Mouse (Mus musculus): Measurements from ENCODE around the gene Gm9040. TPM values are rescaled to one million over a fixed set of nuclear protein-coding genes. Genes with fewer than 3 reads are reported as not detected.

The Gm9040 gene
- not detected in 2 replicates for polyA plus RNA-seq (2012; rRNA removed)

DNA sequence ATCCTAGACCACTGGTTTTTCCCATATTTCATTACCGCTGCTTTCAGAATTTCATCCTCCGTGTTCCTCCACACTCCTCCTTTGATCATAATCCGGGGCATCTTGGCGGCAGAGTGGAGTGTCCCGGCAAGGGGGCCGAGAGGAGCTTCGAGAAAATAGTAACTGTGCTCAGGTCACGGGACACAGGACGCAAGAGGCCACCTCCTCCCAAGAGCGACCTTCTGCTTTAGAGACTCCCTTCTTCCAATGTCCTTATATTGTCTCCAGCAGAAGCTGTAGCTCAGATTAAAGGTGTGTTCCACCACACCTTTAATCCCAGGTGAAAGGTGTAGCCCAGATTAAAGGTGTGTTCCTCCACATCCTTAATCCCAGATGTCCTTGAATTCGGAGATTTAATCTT is at the start of gene Gm9040:
Gene Gm9040, minus strand, starts transcription at position 101 of the 400 bp plus-strand sequence.

DNA sequence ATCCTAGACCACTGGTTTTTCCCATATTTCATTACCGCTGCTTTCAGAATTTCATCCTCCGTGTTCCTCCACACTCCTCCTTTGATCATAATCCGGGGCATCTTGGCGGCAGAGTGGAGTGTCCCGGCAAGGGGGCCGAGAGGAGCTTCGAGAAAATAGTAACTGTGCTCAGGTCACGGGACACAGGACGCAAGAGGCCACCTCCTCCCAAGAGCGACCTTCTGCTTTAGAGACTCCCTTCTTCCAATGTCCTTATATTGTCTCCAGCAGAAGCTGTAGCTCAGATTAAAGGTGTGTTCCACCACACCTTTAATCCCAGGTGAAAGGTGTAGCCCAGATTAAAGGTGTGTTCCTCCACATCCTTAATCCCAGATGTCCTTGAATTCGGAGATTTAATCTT is 27.2 kb upstream of the Gm9040 start, which contains the start of gene Gm9049:
Gene Gm9049, minus strand, starts transcription at position 101 of the 400 bp plus-strand sequence.

DNA sequence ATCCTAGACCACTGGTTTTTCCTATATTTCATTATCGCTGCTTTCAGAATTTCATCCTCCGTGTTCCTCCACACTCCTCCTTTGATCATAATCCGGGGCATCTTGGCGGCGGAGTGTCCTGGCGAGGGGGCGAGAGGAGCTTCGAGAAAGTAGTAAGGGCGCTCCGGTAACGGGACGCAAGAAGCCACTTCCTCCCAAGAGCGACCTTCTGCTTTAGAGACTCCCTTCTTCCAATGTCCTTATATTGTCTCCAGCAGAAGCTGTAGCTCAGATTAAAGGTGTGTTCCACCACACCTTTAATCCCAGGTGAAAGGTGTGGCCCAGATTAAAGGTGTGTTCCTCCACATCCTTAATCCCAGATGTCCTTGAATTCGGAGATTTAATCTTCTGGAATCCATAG is 21.8 kb upstream of the Gm9040 start, which contains the start of gene Gm9048:
Gene Gm9048, minus strand, starts transcription at position 101 of the 400 bp plus-strand sequence.

DNA sequence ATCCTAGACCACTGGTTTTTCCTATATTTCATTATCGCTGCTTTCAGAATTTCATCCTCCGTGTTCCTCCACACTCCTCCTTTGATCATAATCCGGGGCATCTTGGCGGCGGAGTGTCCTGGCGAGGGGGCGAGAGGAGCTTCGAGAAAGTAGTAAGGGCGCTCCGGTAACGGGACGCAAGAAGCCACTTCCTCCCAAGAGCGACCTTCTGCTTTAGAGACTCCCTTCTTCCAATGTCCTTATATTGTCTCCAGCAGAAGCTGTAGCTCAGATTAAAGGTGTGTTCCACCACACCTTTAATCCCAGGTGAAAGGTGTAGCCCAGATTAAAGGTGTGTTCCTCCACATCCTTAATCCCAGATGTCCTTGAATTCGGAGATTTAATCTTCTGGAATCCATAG is 16.4 kb upstream of the Gm9040 start, which contains the start of gene Gm9046:
Gene Gm9046, minus strand, starts transcription at position 101 of the 400 bp plus-strand sequence.

DNA sequence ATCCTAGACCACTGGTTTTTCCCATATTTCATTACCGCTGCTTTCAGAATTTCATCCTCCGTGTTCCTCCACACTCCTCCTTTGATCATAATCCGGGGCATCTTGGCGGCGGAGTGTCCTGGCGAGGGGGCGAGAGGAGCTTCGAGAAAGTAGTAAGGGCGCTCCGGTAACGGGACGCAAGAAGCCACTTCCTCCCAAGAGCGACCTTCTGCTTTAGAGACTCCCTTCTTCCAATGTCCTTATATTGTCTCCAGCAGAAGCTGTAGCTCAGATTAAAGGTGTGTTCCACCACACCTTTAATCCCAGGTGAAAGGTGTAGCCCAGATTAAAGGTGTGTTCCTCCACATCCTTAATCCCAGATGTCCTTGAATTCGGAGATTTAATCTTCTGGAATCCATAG is 11.0 kb upstream of the Gm9040 start, which contains the start of gene Gm9045:
Gene Gm9045, minus strand, starts transcription at position 101 of the 400 bp plus-strand sequence.

DNA sequence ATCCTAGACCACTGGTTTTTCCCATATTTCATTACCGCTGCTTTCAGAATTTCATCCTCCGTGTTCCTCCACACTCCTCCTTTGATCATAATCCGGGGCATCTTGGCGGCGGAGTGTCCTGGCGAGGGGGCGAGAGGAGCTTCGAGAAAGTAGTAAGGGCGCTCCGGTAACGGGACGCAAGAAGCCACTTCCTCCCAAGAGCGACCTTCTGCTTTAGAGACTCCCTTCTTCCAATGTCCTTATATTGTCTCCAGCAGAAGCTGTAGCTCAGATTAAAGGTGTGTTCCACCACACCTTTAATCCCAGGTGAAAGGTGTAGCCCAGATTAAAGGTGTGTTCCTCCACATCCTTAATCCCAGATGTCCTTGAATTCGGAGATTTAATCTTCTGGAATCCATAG is 5.5 kb upstream of the Gm9040 start, which contains the start of gene Gm9044:
Gene Gm9044, minus strand, starts transcription at position 101 of the 400 bp plus-strand sequence.

DNA sequence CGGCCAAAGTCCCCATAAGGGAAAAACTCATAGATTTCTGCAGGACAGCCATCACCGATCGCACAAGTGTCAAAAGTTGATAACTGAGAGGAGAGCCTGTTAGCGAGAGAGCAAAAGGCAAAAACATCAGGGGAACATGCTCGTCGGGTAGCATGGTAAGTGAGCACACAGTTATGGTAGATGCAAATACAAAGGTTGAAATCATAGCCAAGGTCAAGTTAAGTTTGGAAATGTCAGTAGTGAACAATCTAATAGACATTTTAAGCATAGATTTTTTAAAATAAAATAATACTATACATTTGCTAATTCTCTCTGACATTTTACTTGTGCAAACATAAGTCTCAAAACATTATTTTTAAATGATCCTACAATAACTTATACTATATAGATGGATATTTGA is 31.8 kb downstream of the Gm9040 start, which contains the start of gene Iltifb:
Gene Iltifb, minus strand, starts transcription at position 101 of the 400 bp plus-strand sequence.

Other genes with a start within 250 kb of the Gm9040 start
- 42.4 and 48.0 TPM in 2 replicates for gene Mdm1, start 185.2 kb downstream of the Gm9040 start, polyA plus RNA-seq (2012; rRNA removed)
- 0.13 and 0.15 TPM in 2 replicates for gene Il22, start 122.0 kb downstream of the Gm9040 start, polyA plus RNA-seq (2012; rRNA removed)
- 0.08 and 0.15 TPM in 2 replicates for gene Gm32717, start 86.2 kb downstream of the Gm9040 start, polyA plus RNA-seq (2012; rRNA removed)
- 0.08 and 0.15 TPM in 2 replicates for gene Gm32802, start 68.3 kb downstream of the Gm9040 start, polyA plus RNA-seq (2012; rRNA removed)
- not detected in 2 replicates for gene Iltifb, start 31.9 kb downstream of the Gm9040 start, polyA plus RNA-seq (2012; rRNA removed)
- not detected in 2 replicates for gene Gm9044, start 5.4 kb upstream of the Gm9040 start, polyA plus RNA-seq (2012; rRNA removed)
- 0.02 and 0.05 TPM in 2 replicates for gene Gm9045, start 10.9 kb upstream of the Gm9040 start, polyA plus RNA-seq (2012; rRNA removed)
- gene Gm9046, start 16.3 kb upstream of the Gm9040 start, polyA plus RNA-seq (2012; rRNA removed): not detected in 2 replicates
- gene Gm9048, start 21.7 kb upstream of the Gm9040 start, polyA plus RNA-seq (2012; rRNA removed): not detected in 2 replicates
- gene Gm9049, start 27.1 kb upstream of the Gm9040 start, polyA plus RNA-seq (2012; rRNA removed): 0.02 and 0.05 TPM in 2 replicates
- 0.05 TPM in 1 of 2 replicates, not detected in the other for gene Ifng, start 114.1 kb upstream of the Gm9040 start, polyA plus RNA-seq (2012; rRNA removed)